Mouse (Mus musculus) frontal cortex, adult (tissue): Measurements from ENCODE around the gene Pax6.

ENCODE experiments used
- ATAC-seq: cut with Nextera tagmentation; 2 replicates; pipeline ENCODE4 v1.9.2; 2017; ENCODE audit warnings: mild to moderate bottlenecking, moderate library complexity, mixed read lengths; ENCODE audit not compliant: low TSS enrichment

Pax6 gene

DNA sequence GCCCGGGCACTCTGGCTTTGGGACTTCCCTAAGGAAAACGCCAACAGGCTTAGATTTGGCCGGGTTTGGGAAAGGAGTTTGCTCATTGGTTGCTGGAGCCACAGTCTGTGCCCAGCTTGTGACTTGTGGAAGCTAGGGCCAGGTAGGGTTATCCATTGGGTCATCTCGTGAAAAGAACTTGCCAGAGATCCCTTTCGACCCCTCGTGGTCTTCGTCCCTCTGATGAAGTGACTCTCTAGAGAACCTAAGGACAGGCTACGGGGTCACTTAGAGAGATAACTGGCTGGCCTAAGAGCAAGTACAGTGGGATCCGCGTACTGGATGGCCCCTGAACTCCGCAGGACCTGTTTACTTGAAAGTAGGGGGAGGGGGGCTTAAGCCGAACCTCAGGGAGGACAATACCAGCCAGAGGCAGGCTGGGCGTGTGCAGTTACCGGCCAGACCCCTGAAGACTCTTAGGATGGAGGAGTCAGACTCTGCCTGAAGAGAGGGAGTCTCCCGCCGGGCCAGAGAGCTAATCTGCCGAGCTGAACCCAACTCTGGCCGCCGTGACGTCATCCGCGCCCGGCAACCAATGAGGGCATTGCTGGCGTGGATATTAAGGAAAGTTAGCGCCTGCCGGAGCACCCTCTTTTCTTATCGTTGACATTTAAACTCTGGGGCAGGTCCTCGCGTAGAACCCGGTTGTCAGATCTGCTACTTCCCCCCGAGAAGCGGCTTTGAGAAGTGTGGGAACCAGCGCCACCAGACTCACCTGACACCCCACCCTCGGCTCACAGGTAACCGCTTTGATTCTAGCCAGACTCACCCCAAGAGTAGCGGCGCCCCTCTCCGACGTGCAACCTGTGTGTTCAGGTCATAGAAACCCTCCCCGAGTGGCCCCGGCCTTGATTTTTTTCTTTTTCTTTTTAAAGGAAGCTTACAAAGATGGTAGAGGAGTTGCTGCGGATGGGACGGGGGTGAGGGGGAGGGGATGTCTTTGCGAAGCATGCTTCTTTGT lies at the start of gene Pax6:
Pax6 (plus strand) TSS at position 630 of the 1,000 bp plus-strand sequence.
- ATAC-seq = no peak

DNA sequence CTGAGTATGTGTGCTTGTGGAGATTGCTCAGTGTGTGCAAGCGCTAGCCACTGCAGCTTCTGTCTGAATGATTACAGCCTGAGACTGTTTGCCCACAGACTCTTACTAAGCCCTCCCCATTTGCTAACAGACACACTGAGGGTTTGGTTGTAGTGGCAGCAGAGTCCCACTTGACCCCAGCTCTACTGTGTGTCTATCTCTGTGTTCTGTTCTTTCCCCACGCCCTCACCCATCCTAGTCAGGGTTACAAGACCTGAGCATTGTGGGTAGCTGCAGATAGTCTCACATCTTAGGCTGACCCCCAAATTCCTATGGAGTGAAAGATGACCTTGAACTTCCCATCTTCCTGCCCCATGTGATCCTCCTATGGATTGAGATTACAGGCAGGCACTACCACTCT lies 19.8 kb upstream of the Pax6 start:
- no peak for ATAC-seq

DNA sequence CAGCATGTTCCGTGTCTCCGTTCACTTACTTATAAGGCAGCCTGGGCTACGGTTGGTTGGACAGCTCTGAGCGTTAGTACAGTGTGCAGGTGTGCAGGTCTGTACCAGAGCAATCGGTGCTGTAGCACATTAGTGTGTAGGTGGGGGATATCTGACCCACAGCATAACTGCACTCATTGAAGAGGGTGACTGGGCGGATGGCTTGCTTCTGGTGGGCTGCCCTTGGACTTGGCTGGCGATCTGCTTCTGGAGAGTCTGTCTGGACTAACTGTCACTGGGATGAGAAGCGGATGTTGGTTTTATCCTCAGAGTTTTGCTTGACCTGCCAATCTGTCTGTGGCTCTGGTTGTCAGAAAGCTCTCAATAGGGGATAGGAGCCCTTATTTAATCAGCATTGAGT lies 12.2 kb upstream of the Pax6 start:
- no peak for ATAC-seq

DNA sequence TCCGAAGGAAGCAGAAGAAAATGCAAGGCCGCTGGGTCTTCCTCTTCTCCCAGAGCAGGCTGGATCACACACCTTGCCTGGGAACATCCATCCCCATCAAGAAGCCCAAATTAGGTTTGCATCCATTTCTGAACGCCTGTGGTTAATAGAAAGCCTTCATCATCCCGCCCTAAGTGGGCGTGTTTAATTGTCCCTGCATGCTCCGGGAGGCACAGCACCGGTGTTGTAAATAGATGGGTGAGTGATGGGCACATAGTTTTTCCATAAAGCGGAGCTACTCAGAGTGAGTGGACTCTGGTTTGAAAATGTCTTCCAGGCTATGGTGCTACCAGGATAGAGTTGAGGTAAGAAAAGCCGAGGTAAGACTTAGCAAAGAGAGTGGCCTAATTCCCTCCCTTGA lies 9.3 kb upstream of the Pax6 start:
- ATAC-seq = no peak

DNA sequence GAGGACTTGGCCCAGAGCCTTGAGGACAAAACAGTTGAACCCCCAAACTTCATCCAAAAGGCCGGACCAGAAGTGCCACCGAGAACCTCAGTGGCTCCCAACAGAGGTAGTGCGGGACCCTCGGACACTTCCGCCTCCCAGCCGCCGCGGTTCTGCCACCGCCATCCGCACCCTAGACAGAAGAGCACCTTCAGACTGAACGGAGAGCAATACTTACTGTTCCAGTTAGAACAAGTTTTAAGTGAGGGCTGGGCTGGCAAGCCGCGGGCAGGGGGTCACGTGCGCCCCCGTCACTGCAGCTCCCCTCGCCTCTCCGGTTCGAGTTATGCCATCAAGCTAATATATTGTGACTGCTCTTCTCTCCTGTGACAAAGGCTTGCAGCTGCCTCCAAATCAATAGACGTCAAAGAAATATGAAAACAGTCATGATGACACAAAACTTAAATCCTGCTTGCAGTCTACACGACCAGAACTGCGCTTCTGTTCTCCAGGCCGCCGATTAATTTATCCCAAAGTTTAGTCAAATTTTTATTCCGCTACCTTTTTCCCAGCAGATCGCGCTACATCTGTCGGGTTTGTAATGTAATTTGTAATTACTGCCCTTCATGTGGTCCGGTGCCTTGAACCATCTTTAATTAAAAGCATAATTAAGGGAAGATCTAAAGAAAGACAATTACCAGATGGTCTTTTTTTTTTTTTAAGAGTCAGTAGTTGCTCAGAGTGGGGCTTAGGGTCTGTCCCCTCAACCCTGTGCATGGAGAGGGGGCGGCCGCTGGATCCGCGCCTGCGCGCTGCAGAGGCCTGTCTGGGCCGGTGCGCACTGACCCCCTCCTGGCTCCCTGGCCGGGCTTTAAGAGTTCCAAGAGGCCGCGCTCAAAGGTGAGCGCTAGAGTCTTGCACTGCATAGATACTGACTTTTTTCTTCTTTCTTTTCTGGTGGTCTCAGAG lies 8.5 kb upstream of the Pax6 start:
- no peak for ATAC-seq

DNA sequence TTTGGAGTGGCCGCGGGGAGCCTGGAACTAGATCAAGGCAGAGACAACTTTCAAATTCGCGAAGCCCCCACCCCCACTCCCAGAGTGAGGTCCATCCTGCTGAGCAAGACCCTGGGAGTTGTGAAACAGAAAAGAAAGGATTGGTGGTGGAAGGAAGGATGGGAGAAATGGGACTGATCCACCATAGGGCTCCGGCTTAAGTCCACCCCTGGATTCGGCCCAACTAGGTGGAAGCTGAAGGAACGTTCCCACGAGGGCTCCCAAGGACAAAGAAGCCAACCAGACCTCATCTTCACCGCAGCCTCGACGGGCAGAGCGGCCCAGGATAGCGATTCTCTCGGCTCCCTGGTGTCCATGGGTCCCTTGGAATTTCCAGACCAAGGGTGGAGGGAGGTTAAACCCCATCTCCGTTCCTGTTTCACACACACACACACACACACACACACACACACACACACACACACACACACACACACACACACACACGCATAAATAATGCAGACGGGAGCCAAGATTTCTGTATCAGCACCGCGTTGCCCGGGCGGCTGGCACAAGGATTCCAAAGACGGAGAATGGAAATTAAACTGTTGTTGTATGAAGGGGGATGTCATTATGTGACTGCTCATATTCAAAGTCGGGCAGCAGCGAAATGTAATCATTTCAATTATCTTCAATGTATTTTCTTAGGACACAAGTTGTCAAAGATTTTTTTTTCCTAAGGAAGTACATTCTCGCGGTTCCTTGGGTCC lies 7.7 kb upstream of the Pax6 start:
- no peak for ATAC-seq

DNA sequence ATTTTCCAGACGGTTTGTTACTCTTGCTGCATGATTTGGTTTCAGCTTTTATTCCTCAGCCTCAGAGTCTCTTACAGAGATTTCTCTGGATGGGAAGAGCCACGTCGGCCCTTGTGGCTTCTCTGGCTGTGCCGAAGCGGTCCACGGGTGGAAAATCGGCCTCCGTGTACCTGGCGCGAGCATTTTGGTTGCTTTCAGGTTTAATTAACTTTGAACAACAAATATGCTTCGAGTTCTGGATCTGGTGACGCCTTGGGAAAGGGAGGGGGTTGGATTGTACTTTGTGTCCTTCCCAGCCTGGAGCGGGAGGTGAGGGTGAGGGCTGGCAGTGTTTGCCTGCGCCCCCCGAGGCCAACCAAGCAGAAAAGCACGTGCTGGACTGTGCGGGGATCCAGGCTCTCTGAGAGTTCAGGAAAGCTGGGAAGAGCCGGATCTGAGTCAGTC lies 7.1 kb upstream of the Pax6 start:
- ATAC-seq = no peak

DNA sequence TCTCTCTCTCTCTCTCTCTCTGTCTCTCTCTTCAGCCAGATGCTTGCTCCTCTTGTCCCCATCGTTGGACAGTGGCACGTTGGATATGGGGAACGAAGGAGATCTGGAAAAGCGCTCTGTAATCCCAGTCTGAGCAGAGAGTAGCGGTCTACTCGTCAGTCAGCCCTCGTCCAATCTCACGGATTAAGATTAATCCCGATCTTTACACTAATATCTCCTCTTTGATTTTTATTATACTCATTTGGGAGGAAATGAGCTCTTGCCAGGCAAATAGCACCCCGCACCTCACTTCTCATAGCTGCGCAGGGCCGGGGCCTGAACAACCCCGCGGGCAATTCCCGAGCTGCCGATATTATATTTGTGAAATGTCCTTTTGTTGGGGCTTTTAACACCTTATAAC lies 6.6 kb upstream of the Pax6 start:
- no peak for ATAC-seq

DNA sequence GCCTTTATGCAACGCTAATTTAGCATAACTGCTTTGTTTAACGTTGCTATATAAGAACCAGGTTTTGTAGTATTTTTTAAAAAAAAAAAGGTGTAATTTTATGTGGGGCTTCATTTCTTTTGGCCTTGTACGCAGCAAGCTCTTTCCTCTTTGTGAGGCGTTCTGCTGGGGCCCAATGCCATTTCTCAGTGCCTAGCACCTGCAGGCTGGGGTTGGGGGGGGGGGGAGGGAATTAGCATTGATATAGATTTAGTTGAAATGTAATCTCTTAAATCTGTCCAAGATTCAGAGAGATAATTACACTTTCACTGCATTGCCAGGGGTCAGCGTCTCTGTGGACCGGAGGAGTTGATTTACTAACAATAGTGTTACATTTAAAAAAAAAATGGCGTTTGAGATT lies 6.1 kb upstream of the Pax6 start:
- no peak for ATAC-seq

DNA sequence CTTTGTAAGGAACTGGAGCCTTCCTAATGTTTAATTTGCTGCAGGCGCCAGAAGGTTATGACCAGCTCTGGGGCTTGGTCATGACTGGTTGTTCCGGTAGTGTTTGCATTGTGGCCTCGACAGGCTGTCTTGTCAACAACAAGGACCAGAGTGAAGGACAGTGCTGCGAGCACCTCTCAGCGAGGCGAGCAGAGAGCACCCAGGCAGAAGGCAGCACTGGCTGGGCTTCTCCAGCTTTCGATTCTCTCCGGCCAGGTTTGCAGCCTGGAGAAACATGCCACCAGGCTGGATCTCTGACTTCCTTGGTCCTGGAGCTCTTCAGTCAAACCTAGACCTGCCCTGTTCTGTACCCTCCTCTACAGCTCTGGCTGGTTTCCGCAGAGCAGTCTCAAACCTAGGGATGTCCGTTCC lies 5.6 kb upstream of the Pax6 start:
- ATAC-seq = no peak

DNA sequence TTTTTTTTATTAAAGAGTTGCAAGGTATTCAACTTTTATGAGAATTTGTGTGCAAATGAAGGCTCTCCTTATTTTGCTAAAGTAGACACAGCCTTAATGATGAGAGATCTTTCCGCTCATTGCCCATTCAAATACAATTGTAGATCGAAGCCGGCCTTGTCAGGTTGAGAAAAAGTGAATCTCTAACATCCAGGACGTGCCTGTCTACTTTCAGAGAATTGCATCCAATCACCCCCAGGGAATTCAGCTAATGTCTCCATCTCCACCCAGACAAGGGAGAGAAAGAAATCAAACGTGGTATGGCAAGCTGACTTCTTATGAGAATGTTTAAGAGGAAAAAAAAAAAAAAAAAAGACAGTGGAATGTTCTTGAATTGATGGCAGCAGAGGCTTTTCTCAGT lies 3.7 kb upstream of the Pax6 start:
- ATAC-seq = no peak

DNA sequence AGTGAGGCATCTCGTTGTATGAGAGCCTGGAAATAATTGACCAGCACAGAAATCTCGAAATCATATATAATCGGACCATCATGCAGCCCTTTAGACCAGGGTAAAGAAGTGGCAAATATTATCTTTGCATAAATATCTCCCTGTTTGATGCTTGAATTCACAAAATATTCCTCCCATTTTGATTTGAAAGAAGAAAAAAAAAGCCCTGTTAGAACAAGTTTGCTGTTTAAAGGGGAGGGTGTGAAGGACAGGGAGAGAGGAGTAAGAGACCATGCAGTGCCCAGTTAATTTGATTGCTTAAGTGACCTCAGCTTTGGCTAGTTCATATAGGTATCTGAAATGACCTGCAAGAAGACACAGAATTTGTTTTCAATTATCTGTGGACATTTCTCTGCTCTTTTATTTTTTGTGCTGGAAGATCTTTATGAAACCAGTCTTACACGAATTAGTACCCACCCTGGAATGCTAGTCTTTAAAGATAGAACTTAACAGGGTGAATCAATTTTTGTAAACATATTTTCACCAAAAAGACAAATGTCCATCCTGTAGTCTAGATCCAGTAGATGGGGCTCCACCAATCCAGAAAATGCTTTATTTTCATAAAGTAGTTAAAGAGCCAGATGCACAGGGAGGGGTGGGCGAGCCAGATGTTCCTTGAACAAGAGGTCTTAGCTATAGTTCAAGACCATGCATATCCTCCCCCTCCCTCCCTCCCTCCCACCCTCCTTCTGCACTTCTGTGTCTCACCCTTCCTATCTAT lies 3.0 kb upstream of the Pax6 start:
- no peak for ATAC-seq

DNA sequence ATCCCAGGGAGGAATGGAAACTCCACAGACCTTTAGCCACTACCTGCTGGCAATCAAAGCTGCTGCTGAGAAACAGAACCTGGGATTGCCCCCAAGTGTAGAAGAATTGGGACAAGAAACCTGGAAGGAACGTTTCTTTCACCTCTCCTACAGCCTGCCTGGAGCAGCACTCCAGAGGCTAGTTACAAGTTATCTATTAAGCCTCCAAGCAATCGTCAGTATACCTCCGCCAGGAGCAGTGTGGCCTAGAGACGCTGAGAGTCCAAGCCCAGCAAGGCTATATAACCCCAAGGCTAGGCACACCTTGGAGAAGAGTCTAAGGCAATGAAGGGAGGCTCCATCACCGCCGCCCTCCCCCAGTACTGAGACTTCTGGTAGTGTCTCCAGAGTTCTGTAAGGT lies 2.4 kb upstream of the Pax6 start:
- ATAC-seq = no peak

DNA sequence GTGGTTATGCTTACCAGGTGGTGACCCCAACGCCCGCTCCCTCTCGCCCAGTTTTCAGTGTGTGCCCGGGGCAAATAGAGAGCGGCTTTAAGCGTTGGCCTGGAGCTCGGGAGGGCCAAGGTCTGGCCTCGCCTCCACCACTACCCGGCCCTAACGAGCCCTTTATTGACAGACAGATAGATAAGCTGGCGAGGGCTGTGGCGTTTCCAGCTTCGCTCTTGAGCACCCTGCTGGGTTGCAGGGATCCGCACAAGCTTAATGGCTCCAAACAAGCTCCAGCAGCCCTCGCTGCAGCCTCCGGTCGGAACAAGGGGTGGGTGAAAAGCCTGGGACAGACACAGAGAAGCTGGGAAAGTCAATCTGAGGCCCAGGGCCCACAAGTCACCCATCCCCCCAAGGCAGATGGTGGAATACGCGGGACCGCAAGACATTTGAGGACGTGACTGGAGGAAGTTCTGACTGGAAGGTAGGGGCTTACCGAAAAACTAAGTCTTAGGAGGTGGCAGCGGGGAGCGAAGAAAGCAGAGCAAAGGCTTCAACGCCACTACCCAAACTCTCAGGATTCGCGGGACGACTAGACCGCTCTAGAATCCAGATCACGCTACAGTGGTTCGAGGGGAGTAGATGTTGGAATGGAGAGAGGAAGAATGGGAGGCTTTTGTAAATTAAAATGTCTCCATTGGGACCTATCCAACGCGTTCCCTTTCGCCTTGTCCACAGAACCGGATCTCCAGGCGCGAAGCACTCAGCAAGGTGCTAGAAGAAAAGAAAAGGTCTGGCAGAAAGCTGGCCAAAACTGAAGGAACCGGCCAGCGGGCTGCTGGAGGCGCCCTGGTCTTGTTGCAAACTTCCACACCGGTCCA lies 1.7 kb upstream of the Pax6 start:
- ATAC-seq = no peak

DNA sequence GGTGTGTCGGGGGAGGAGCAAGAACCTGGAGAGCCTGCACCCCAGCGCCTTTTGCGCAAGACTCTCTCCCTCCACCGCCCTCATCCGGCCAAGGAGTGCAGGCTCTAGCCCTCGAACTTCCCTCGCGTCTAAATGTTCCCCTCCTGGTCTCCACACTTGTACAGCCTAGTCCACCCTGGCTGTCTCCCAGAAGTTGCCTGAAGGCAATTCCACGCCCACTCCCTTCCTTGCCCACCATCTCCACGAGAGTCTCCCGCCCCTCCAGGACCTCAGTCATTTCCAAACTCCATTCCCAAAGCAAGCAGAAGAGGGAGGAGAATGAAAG lies 1.1 kb upstream of the Pax6 start:
- no peak for ATAC-seq

DNA sequence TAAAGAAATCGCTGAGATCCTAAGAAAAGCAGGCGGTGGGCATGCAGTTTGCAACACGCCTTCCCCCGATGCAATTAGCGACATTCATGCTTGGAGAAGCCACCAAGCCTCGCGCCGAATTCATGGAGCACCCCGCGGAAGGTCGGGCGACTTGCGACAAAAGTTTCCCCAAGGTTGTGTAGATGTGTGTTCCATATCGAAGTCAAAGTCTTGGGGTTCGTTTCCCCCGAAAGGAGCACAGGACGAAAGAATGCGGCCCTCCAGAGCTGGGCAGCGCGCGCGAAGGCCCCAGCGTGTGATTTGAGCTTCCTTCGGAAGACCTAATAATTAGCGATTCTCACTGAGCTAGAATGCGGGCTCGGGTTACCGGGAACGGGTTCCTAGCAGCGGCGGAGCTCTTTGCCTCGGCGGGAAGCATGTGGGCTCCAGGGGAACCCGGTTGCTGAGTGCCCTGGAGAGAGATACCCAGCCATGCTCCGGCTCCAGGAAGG lies 716 bp downstream of the Pax6 start:
- no peak for ATAC-seq

DNA sequence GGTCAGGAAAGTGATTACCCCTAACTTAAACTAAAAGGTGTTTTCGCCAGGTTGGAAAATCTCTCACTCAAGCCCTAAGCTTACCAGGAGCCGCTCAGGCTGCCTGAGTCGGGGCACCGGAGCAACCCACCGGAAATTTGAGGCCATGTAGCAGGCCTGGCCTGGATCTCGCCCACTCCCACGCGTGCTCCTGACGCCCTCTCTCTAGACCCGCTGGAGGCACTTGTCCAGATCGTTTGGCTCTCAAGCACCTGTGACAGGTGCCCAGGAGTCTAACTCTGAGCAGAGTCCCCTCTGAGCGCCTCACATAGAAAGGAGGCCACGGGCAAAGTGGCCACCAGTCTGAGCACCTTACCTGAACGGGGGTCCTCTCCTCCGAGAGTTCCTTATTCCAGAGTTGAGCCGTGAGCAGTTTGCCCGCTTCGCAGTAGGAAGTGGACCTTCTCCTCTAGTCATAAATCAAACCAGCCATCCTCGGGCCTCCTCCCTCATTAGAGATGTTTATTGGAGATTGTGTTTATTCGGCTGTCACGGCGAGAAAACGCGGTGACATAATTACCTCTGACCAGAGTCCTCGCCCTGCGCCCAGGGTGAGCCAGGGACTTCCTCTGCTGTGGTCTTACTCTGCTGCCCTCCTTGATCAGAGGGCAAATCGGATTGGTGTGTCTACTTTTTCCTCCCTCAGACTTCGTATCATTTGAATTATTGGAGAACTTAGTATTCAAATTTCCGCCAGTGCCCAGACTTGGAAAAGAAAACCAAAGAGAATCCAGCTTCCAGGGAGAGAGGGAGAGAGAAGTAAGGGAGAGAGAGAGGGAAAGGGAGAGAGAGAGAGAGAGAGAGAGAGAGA lies 1.4 kb downstream of the Pax6 start:
- ATAC-seq = no peak

DNA sequence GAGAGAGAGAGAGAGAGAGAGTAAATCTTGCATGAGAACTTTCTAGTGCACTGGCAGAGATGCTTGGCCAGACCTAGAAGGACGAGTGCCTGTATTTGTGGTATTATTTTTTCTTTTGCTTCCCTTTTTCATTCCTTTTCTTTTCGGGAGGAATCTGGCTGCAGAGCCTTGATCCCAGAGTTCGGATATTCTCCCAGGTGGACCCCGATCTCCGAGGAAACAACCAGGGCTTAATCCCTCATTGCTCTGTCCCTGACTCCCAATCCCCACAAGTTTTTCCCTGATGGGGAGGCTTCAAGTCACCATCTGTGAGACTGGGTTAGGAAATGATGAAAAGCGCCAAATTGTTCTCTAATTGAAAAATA lies 2.0 kb downstream of the Pax6 start:
- no peak for ATAC-seq

DNA sequence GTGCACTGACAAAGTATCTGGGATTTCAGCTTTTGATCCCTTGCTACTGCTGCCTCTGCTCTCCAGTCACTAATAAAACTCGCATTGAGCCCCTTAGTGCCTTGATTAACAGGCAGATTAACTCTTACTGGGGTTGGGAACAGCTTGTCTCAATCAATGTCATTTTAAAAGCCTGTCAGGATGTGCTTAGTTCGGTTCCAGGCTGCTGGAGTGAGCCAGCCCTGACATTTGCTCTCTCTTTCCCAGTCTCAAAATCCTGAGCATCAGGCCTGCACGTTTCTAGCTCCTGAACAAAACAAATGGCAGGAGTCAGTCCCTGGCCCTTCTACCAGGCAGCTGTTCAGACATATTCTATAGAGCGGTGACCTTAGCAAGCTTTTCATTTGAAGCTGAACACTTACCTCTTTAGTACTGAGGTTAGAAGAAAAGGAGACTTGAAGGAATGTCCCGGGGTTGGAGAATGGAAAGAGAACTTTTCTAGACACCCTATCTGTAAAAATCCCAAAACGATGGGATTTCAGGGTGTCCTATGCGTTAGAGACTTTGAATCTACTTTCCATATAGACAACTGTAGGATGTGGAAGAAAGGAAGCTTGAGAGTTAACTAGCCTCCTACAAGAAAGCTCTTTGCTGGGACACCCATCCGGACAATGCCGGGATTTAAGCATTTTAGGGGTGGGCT lies 2.6 kb downstream of the Pax6 start:
- ATAC-seq = no peak
